Mouse (Mus musculus) ES-E14 (cell line): ENCODE measurements at regions not wholly inside any gene's neighbourhood (a gene's known extent, or its start where the extent isn't known, plus 50 kb on each side); places are given as distances from the start of the nearest gene placed in this dataset.

Source experiments
- DNase-seq: peaks from one replicate; pipeline ENCODE4 v3.0.0-alpha.2; 2013; ENCODE audit warnings: low read depth, low spot score
- H3K27ac ChIP-seq: 2 replicates; pipeline ENCODE4 v1.5.1; 2012; ENCODE audit warnings: low read depth, mild to moderate bottlenecking, low read length, moderate library complexity, mixed read lengths; ENCODE audit not compliant: poor library complexity, insufficient read depth, severe bottlenecking
- H3K36me3 ChIP-seq: 2 replicates; pipeline ENCODE4 v1.6.1; 2012; ENCODE audit warnings: mild to moderate bottlenecking, low read length, moderate library complexity, mixed read lengths; ENCODE audit not compliant: control insufficient read depth, poor library complexity, insufficient read depth, severe bottlenecking
- H3K4me1 ChIP-seq, 2 experiments: fragments of 150-350 bp in 1 of 2; sonication (generic) in 1 of 2; 2 replicates each; pipeline ENCODE4 v1.6.1; 2012; ENCODE audit warnings: low read length in 2 of 2, mild to moderate bottlenecking in 1 of 2, mixed read lengths in 1 of 2; ENCODE audit not compliant: control insufficient read depth in 2 of 2, insufficient read depth in 2 of 2, poor library complexity in 1 of 2
- H3K4me3 ChIP-seq, 2 experiments: fragments of 150-350 bp in 1 of 2; sonication (generic) in 1 of 2; 2 replicates each; pipeline ENCODE4 v1.5.1; 2012; ENCODE audit warnings: low read length in 2 of 2, low read depth in 1 of 2, mild to moderate bottlenecking in 1 of 2, mixed read lengths in 1 of 2; ENCODE audit not compliant: insufficient read depth in 1 of 2, poor library complexity in 1 of 2, severe bottlenecking in 1 of 2
- H3K9ac ChIP-seq: 2 replicates; pipeline ENCODE4 v1.6.1; 2012; ENCODE audit warnings: low read depth, mild to moderate bottlenecking, low read length, mixed read lengths; ENCODE audit not compliant: poor library complexity, insufficient read depth, severe bottlenecking
- H3K9me3 ChIP-seq: fragments of 150-350 bp; sonication (generic); 2 replicates; pipeline ENCODE4 v1.6.1; 2012; ENCODE audit warnings: low read depth, mild to moderate bottlenecking, low read length; ENCODE audit not compliant: control insufficient read depth, insufficient read depth
- CHD2 ChIP-seq: IDR thresholded peaks from 2 replicates; pipeline ENCODE4 v1.6.1; 2014; ENCODE audit warnings: mild to moderate bottlenecking, low read depth, low read length, inconsistent platforms
- HCFC1 ChIP-seq: IDR thresholded peaks from 2 replicates; pipeline ENCODE4 v1.6.1; 2012; ENCODE audit warnings: low read length, inconsistent platforms, borderline replicate concordance; ENCODE audit not compliant: insufficient read depth
- MAFK ChIP-seq: IDR thresholded peaks from 2 replicates; pipeline ENCODE4 v1.6.1; 2014; ENCODE audit warnings: mild to moderate bottlenecking, low read depth, low read length, inconsistent platforms; ENCODE audit not compliant: insufficient read depth
- ZC3H11A ChIP-seq: IDR thresholded peaks from 2 replicates; pipeline ENCODE4 v1.6.1; 2012; ENCODE audit warnings: low read depth, mild to moderate bottlenecking, inconsistent platforms, low read length, borderline replicate concordance
- ZNF384 ChIP-seq: IDR thresholded peaks from 2 replicates; pipeline ENCODE4 v1.6.1; 2012; ENCODE audit warnings: low read depth, low read length, inconsistent platforms
- in situ Hi-C, 2 experiments: fragments of 600-800 bp; cut with MboI; formaldehyde crosslinking; loops; one replicate each; pipeline ENCODE4 v1.15.1; 2025; ENCODE audit warnings: low sequenced_read_pairs in 2 of 2, inconsistent platforms in 1 of 2; ENCODE audit not compliant: unreplicated experiment in 2 of 2

DNA sequence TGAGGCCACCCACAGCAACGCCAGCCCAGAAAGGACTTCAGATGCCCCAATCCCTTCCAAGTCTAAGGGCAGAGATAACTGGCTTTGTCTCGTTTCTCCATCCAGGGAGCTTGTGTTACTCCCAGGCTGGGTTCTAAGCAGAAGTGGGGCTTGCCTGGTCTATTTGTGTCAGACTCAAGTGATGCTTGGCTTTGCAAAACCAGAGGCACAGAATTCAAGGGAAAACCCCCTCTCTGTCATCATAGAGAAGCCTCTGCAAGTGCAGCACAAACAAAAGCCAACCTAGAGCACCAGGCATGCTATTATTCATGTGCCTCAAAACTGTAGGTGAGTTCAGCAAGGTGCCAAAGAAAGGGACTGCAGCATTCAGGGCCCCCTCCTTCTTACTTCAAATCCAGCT, 284.9 kb downstream of the Irs2 start:
- in situ Hi-C loops = no loop called here
- Histone ChIP-seq H3K4me1 (peaks cover 0 to 3% of the 10 kb centered on the region in 2 experiments; a peak in 1 of 4 replicates), H3K27ac (no peak overlapping the region), H3K4me3 (no peak overlapping the region), H3K9me3 (no peaks in the 10 kb centered on the region), H3K9ac (no peak overlapping the region), H3K36me3 (no peaks in the 10 kb centered on the region)
- no peak for DNase-seq
- TF ChIP-seq ZNF384 (no peak), MAFK (no peak), CHD2 (no peak), HCFC1 (no peak), ZC3H11A (no peak)

DNA sequence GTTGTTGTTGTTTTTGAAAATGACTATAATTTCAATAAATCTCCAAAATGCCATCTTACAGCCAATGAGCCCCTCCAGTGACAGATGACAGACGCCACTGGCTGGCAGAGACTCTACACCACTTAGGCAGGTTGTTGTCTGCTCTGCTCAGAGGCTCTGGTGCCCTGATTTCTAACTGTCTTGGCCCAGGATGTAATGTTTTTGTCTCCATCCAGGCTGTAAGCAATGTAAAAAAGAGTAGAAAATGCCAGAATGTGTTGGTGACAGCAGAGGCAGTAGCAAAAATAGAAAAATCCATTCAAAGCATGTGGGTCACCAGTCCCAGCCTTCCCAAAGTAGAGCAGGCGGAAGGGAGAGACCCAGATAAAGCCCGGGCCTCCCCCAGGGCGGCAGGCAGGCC, 285.5 kb downstream of the Irs2 start:
- no peak for DNase-seq
- H3K4me1 ChIP-seq = peaks cover 0 to 3% of the 10 kb centered on the region in 2 experiments; a peak in 1 of 4 replicates
- no peaks in the 10 kb centered on the region for H3K36me3 ChIP-seq
- TF ChIP-seq HCFC1 (no peak), CHD2 (no peak), ZC3H11A (no peak), MAFK (no peak), ZNF384 (no peak)
- H3K9ac ChIP-seq = no peak overlapping the region
- in situ Hi-C loops = no loop called here
- H3K4me3 ChIP-seq = no peak overlapping the region
- no peak overlapping the region for H3K27ac ChIP-seq
- H3K9me3 ChIP-seq = no peaks in the 10 kb centered on the region

DNA sequence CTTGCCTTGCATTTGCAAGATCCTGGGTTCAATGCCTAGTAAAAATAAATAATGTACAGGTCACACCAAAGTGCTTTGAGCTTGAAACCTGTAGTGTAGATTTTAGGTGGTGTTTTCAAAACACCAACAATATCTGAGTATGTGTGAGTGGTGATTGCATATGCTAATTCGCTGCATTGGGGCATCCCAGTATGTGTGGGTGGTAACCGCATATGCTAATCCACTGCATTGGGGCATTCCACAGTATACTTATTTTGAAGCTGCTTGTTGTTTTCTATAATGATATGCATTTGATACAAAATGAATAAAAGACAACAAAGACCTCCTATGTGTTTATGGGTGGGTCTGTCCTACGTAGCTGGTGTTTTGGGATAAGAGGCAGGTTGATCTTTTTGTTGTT, 285.9 kb downstream of the Irs2 start:
- in situ Hi-C loops = no loop called here
- TF ChIP-seq ZNF384 (no peak), MAFK (no peak), CHD2 (no peak), HCFC1 (no peak), ZC3H11A (no peak)
- no peak for DNase-seq
- Histone ChIP-seq H3K36me3 (no peaks in the 10 kb centered on the region), H3K9ac (no peak overlapping the region), H3K4me3 (no peak overlapping the region), H3K27ac (no peak overlapping the region), H3K4me1 (peaks cover 0 to 3% of the 10 kb centered on the region in 2 experiments; a peak in 1 of 4 replicates), H3K9me3 (no peaks in the 10 kb centered on the region)

DNA sequence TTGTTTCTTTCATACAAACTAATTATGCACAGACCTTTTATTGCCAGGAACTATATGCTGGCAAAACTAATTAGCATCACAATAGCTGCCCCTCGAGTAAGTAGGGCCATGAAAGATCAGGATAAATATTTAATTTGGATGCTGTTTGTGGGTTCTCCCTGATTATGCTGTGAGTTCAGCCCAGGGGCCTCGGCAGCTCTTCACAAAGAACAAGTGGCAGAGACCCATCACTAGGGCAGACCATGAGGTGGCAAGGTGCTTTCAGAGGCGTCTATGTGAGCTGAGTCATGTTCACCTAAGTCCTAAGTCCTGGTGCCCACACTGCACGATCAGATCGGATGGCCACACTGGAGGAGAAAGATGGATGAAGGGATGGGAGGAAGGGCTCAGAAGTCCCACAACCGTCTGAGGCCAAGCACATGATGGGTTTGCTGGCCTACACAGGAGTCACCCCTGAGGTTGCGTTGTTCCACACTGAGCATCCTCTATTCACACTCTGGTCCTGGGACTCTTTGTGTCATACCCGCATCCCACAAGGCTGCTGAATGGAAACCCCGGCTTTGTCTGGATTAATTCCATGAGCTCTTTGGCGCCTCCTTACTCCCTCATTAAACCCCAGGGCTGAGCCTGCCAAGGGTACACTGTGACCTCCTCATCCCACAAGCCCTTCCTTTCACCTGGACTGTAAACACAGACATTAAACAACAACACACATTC, 287.0 kb downstream of the Irs2 start:
- Histone ChIP-seq H3K36me3 (no peaks in the 10 kb centered on the region), H3K9ac (no peak overlapping the region), H3K27ac (no peak overlapping the region), H3K4me1 (peaks cover 0 to 3% of the 10 kb centered on the region in 2 experiments; a peak in 1 of 4 replicates), H3K9me3 (no peaks in the 10 kb centered on the region), H3K4me3 (no peak overlapping the region)
- DNase-seq = no peak
- TF ChIP-seq MAFK = no peak
- TF ChIP-seq CHD2 = no peak
- in situ Hi-C loops = no loop called here
